Mouse (Mus musculus): ENCODE results near the gene Inpp4b. TPM values are rescaled to one million over a fixed set of nuclear protein-coding genes. Genes with fewer than 3 reads are reported as not detected.

Gene Inpp4b
- polyA plus RNA-seq, 2 experiments, result 3.4 to 14.0 TPM

DNA sequence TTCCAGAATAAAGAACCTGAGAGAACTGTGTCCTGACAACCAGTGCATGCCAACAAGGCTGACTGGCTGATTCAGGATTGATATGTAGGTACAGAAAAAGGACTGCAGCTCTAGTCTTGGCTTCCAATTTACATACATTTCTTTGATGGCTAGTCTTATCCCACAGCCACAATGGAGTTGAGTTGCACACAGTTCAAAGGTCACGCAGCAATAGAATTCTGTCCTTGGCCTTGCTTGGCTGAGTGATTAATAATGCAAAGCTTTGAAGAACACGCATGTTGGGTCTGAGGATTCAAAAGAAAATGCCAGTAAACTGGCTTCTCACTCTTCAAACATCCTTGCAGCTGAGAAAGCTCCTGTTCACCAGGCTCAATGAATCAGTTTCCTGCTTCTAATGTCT, 70.4 kb downstream of the Inpp4b start:
- no peaks in the 10 kb centered on the region for H3K36me3 ChIP-seq (ENCODE audit: control insufficient read depth, insufficient read depth, low read length)
- no peaks in the 10 kb centered on the region for H3K9me3 ChIP-seq (ENCODE audit: control insufficient read depth, low read length)
- TF ChIP-seq POLR2A (IDR thresholded peaks at IDR 0.05; ENCODE audit: borderline replicate concordance, extremely low read depth, insufficient read depth, insufficient read length), result no peak
- H3K4me2 ChIP-seq (replicated peaks; ENCODE audit: low read depth, low read length, severe bottlenecking), result no peak overlapping the region
- H3K9ac ChIP-seq (ENCODE audit: low read depth, low read length, severe bottlenecking), result no peak overlapping the region
- H3K27ac ChIP-seq (replicated peaks; ENCODE audit: low read depth, low read length), result no peak overlapping the region
- ATAC-seq (ENCODE audit: low FRiP score, low read depth) (no peak), DNase-seq (ENCODE audit: low spot score) (no peak)
- no peaks in the 10 kb centered on the region for H3K4me1 ChIP-seq (ENCODE audit: control insufficient read depth, insufficient read depth, low read length)
- WGBS, result 88% methylated on average over 2 of the region's 2 CpGs
- H3K27me3 ChIP-seq (ENCODE audit: control insufficient read depth, insufficient read depth, low read length), result no peaks in the 10 kb centered on the region
- H3K4me3 ChIP-seq (replicated peaks; ENCODE audit: low read length), result no peak overlapping the region

DNA sequence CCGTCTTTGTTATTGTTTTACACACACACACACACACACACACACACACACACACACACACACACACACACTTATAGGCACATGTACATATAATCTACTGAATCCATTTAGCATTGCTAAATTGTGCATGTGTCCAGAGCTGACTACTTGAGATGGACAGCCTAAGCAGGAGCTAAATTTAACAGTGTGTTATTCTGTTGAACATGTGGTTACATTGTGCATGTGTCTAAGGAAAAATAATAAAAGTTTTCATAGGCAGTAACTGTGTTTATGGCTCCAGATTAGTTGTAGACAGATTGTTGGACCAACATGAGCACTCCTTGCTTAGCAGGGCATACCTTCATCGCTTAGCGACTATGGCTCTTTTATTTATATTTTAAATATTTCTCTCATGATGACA, 101.6 kb downstream of the Inpp4b start:
- no peaks in the 10 kb centered on the region for H3K9me3 ChIP-seq (ENCODE audit: control insufficient read depth, low read length)
- H3K4me1 ChIP-seq (ENCODE audit: control insufficient read depth, insufficient read depth, low read length), result no peaks in the 10 kb centered on the region
- no peaks in the 10 kb centered on the region for H3K27me3 ChIP-seq (ENCODE audit: control insufficient read depth, insufficient read depth, low read length)
- no peak overlapping the region for H3K9ac ChIP-seq (ENCODE audit: low read depth, low read length, severe bottlenecking)
- no peak overlapping the region for H3K27ac ChIP-seq (replicated peaks; ENCODE audit: low read depth, low read length)
- WGBS, result 54% methylated on average over 3 of the region's 3 CpGs
- no peak overlapping the region for H3K4me3 ChIP-seq (replicated peaks; ENCODE audit: low read length)
- no peaks in the 10 kb centered on the region for H3K36me3 ChIP-seq (ENCODE audit: control insufficient read depth, insufficient read depth, low read length)
- H3K4me2 ChIP-seq (replicated peaks; ENCODE audit: low read depth, low read length, severe bottlenecking), result no peak overlapping the region
- no peak for TF ChIP-seq POLR2A (IDR thresholded peaks at IDR 0.05; ENCODE audit: borderline replicate concordance, extremely low read depth, insufficient read depth, insufficient read length)
- ATAC-seq (ENCODE audit: low FRiP score, low read depth), result peak; percentile 37; the same call in 1 of the 2 replicates
- DNase-seq (ENCODE audit: low spot score), result no peak

DNA sequence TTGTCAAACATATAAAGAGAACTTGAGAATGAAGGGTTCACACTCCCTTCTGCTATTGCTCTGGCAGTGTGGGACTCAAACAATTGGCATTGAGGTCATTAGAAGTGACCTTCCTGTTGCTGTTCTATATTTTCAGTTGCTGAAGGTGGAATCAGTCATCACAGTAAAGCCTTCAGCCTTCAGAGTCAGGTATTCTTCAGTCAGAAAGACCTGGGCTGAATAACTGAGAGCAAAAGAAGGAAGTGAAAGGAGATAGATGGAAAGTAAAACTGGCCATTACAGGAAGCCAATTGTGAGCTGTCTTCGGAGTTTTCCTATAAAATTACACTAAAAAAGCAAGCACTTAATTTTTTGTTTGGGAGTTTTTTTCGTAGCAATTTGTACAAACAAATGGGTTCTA, 107.4 kb downstream of the Inpp4b start:
- H3K4me3 ChIP-seq (replicated peaks; ENCODE audit: low read length), result no peak overlapping the region
- 71% methylated on average over 2 of the region's 2 CpGs for WGBS
- no peak for ATAC-seq (ENCODE audit: low FRiP score, low read depth)

DNA sequence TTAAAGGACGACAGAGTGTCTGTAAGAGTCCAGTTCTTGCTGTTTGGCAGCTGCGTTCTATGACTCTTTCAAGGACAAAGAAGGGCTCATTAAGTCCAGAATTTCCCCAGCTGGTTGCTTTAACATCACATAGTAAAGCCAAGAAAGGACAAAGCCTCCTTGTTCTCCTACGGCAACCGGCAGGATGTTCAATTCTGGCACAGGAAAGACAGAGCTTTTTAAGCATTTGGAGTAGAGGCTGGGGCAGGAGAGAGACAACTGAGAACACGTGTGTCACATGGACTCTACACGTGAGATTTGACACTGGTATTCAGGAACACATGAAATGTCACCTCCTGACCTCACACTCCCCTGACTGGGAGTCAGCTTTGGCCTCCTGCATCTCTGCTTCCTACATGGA, 109.7 kb downstream of the Inpp4b start:
- DNase-seq (ENCODE audit: low spot score) (peak; percentile 22), ATAC-seq (ENCODE audit: low FRiP score, low read depth) (no peak)
- H3K4me2 ChIP-seq (replicated peaks; ENCODE audit: low read depth, low read length, severe bottlenecking), result no peak overlapping the region
- no peak overlapping the region for H3K9ac ChIP-seq (ENCODE audit: low read depth, low read length, severe bottlenecking)
- WGBS, result 39% methylated on average over 6 of the region's 6 CpGs
- no peak overlapping the region for H3K4me3 ChIP-seq (replicated peaks; ENCODE audit: low read length)
- no peaks in the 10 kb centered on the region for H3K36me3 ChIP-seq (ENCODE audit: control insufficient read depth, insufficient read depth, low read length)
- no peak overlapping the region for H3K27ac ChIP-seq (replicated peaks; ENCODE audit: low read depth, low read length)
- H3K27me3 ChIP-seq (ENCODE audit: control insufficient read depth, insufficient read depth, low read length), result no peaks in the 10 kb centered on the region
- H3K4me1 ChIP-seq (ENCODE audit: control insufficient read depth, insufficient read depth, low read length), result peaks cover 3% of the 10 kb centered on the region; the same call in 1 of the 2 replicates
- no peak for TF ChIP-seq POLR2A (IDR thresholded peaks at IDR 0.05; ENCODE audit: borderline replicate concordance, extremely low read depth, insufficient read depth, insufficient read length)
- H3K9me3 ChIP-seq (ENCODE audit: control insufficient read depth, low read length), result no peaks in the 10 kb centered on the region

More for the DNA sequence above, 107.4 kb downstream of the Inpp4b start:
- no peak for DNase-seq (ENCODE audit: low spot score)
- TF ChIP-seq POLR2A (IDR thresholded peaks at IDR 0.05; ENCODE audit: borderline replicate concordance, extremely low read depth, insufficient read depth, insufficient read length), result no peak
- Histone ChIP-seq H3K9me3 (ENCODE audit: control insufficient read depth, low read length) (no peaks in the 10 kb centered on the region), H3K27me3 (ENCODE audit: control insufficient read depth, insufficient read depth, low read length) (no peaks in the 10 kb centered on the region), H3K9ac (ENCODE audit: low read depth, low read length, severe bottlenecking) (no peak overlapping the region), H3K4me2 (replicated peaks; ENCODE audit: low read depth, low read length, severe bottlenecking) (no peak overlapping the region), H3K4me1 (ENCODE audit: control insufficient read depth, insufficient read depth, low read length) (peaks cover 3% of the 10 kb centered on the region; the same call in 1 of the 2 replicates), H3K27ac (replicated peaks; ENCODE audit: low read depth, low read length) (no peak overlapping the region), H3K36me3 (ENCODE audit: control insufficient read depth, insufficient read depth, low read length) (no peaks in the 10 kb centered on the region)

DNA sequence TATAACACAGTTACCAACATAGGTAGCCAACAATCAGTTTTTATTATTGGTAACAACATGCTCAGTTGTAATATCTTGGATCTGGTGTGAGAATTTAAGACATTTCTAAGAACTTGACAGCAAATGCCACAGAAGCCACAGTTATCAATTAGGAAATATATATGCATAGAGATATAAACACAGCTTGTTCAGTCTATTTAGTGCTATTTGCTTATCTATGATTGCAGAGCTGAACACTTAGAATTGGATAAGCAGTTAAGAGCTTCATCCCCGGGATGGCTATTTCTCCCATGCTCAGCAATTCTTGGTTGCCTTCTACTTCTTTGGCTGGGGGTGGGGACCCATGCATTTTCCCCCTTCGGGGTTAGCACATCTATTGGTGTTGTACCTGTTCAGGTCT, 112.5 kb downstream of the Inpp4b start:
- H3K4me2 ChIP-seq (replicated peaks; ENCODE audit: low read depth, low read length, severe bottlenecking), result no peak overlapping the region
- no peaks in the 10 kb centered on the region for H3K27me3 ChIP-seq (ENCODE audit: control insufficient read depth, insufficient read depth, low read length)
- no peak overlapping the region for H3K4me3 ChIP-seq (replicated peaks; ENCODE audit: low read length)
- no peaks in the 10 kb centered on the region for H3K36me3 ChIP-seq (ENCODE audit: control insufficient read depth, insufficient read depth, low read length)
- H3K9ac ChIP-seq (ENCODE audit: low read depth, low read length, severe bottlenecking), result no peak overlapping the region
- H3K4me1 ChIP-seq (ENCODE audit: control insufficient read depth, insufficient read depth, low read length), result peaks cover 3% of the 10 kb centered on the region; the same call in 1 of the 2 replicates
- H3K9me3 ChIP-seq (ENCODE audit: control insufficient read depth, low read length), result no peaks in the 10 kb centered on the region
- WGBS, result 75% methylated on average over 2 of the region's 2 CpGs
- ATAC-seq (ENCODE audit: low FRiP score, low read depth) (no peak), DNase-seq (ENCODE audit: low spot score) (no peak)
- no peak overlapping the region for H3K27ac ChIP-seq (replicated peaks; ENCODE audit: low read depth, low read length)
- no peak for TF ChIP-seq POLR2A (IDR thresholded peaks at IDR 0.05; ENCODE audit: borderline replicate concordance, extremely low read depth, insufficient read depth, insufficient read length)

DNA sequence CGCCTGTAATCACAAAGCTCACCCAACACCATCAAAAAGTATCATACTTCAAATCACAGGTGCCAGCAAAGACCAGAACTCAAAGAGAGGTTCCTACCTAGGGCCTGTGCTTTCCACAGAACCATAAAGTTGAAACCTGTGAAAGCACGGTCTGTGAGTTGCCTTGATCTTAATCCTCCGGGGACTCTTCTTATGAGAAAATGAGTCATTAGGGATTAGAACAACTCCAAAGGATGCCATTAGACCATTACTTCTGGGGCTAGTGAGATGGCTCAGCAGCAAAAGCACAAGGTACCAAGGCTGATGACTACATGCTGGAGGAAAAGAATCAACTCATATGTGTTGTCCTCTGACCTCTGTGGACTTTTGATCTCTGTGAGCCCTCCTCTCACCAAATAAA, 121.4 kb downstream of the Inpp4b start:
- DNase-seq (ENCODE audit: low spot score) (no peak), ATAC-seq (ENCODE audit: low FRiP score, low read depth) (no peak)
- Histone ChIP-seq H3K9ac (ENCODE audit: low read depth, low read length, severe bottlenecking) (no peak overlapping the region), H3K9me3 (ENCODE audit: control insufficient read depth, low read length) (no peaks in the 10 kb centered on the region), H3K27ac (replicated peaks; ENCODE audit: low read depth, low read length) (no peak overlapping the region), H3K4me2 (replicated peaks; ENCODE audit: low read depth, low read length, severe bottlenecking) (no peak overlapping the region), H3K36me3 (ENCODE audit: control insufficient read depth, insufficient read depth, low read length) (no peaks in the 10 kb centered on the region), H3K4me1 (ENCODE audit: control insufficient read depth, insufficient read depth, low read length) (no peaks in the 10 kb centered on the region), H3K4me3 (replicated peaks; ENCODE audit: low read length) (no peak overlapping the region), H3K27me3 (ENCODE audit: control insufficient read depth, insufficient read depth, low read length) (no peaks in the 10 kb centered on the region)
- TF ChIP-seq POLR2A (IDR thresholded peaks at IDR 0.05; ENCODE audit: borderline replicate concordance, extremely low read depth, insufficient read depth, insufficient read length), result no peak
- 48% methylated on average over 3 of the region's 3 CpGs for WGBS
